Mouse (Mus musculus) embryo, embryonic 11.5 days (tissue): Measurements from ENCODE around the gene Tfcp2.
A peak's percentile ranks its signal among the peaks of the same experiment; 100 is the strongest.
"Not testable (repeated sequence)": the region's sequence is repeated elsewhere in the genome, so short reads cannot be mapped to it uniquely, and the experiment has no call there.

ENCODE experiments used
- DNase-seq: peaks from one replicate; pipeline ENCODE4 v3.0.0-alpha.2; 2012; ENCODE audit warnings: low read depth, low spot score

Tfcp2 gene

GRCm38 (mm10) chr15:100557705-100558433 lies 6.1 kb upstream of the Tfcp2 start:
- DNase-seq, result no peak

GRCm38 (mm10) chr15:100556378-100556777 lies 4.6 kb upstream of the Tfcp2 start:
- DNase-seq, result no peak

GRCm38 (mm10) chr15:100555965-100556364 lies 4.2 kb upstream of the Tfcp2 start:
- no peak for DNase-seq

- no peak for DNase-seq
Measured at GRCm38 (mm10) chr15:100550280-100550679, 1.5 kb downstream of the Tfcp2 start.

- DNase-seq, result not testable (repeated sequence)
Measured at GRCm38 (mm10) chr15:100543651-100544030, 8.2 kb downstream of the Tfcp2 start.

- DNase-seq, result not testable (repeated sequence)
Measured at GRCm38 (mm10) chr15:100542876-100543650, 8.7 kb downstream of the Tfcp2 start.

DNA sequence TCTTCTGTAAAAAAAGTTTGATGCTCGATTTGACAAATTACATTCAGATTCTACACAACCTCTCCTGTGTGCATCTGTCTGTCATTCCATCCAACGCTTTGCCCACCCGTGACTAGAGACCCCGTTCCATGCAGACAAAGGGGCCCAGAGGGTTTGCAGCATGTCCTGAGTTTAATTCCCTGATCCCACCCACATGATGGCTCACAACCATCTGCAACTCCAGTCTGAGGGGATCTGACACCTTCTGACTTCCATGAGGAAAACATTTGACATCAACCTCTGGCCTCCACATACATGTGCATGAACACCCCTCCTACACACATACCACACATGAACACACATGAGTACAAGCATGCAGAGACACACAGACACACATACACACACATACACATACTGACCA lies 10.4 kb downstream of the Tfcp2 start:
- DNase-seq, result no peak

DNA sequence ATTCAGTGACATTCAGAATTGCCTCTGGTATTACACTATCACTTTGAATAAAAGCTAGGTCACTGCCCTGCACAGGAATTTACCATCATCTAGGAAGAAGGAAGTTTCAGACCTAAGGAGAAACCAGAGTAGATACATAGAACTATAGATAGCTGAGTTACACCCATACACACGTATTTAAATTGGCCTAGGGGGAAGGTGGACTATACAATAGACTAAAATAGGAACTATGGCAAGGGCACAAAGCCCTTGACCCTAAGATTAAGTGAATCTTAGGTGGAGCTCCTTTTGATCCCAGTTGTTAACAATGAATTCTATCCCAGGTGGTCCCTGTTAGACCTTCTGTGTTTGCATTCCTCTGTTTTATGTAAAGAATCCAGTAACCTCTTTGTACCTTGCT lies 10.8 kb downstream of the Tfcp2 start:
- not testable (repeated sequence) for DNase-seq

GRCm38 (mm10) chr15:100539411-100539810 lies 12.4 kb downstream of the Tfcp2 start:
- no peak for DNase-seq

- DNase-seq, result peak; percentile 23
Measured at GRCm38 (mm10) chr15:100537913-100538312, 13.9 kb downstream of the Tfcp2 start.

DNA sequence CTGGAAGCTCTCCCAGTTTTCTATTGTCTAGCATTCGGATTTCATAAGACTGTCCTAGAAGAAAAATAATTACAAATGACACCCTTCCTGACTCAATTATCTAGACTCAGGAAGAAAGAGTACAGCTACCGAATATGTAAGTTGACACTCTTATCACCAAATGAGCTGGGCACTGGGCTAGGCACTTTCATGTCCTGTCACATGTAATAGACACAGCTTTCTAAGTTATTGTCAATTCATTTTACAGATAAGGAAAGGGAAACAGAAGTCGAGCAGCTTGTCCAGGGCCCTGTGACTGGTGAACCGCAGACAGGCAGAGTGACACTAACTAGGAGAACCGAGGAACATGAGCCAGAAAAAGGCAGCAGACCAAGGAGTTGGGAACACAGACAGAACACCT lies 23.9 kb downstream of the Tfcp2 start:
- no peak for DNase-seq

DNA sequence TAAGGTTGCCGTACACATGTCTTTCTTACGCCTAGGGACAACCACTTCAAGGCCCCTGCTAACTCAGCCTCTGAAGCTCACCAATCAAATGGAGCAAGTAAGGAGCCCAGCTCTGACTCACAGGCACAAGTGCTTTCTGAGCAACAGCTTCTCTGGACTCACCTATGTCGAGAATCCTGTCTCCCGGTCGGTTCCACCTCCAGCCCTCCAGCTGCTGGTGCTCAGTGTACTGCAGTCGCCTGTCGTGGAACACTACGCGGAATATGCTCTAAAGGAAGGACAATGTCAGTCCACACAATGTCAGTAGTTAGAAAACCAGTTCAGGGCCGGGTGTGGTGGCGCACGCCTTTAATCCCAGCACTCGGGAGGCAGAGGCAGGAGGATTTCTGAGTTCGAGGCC lies 26.4 kb downstream of the Tfcp2 start:
- no peak for DNase-seq

GRCm38 (mm10) chr15:100520306-100520705 lies 31.5 kb downstream of the Tfcp2 start:
- no peak for DNase-seq

GRCm38 (mm10) chr15:100515121-100515520 lies 36.7 kb downstream of the Tfcp2 start:
- no peak for DNase-seq

DNA sequence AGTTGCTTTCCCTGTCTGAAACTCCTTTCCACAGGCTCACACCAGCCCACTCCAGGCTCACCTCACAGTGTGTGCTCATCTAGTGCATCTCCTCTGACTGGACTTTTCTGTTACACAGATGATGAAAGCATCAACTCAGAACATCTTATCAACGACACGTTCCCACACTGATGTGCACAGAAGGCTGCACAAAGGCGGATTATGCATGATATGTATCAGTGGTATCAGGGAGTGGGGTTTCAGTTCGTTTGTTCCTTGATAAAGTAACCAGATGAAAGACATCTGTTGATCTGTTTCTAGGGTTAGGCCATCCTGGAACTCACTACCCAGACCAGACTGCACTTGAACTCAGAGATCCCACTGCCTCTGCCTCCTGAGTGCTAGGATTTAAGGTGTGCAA lies 38.4 kb downstream of the Tfcp2 start:
- DNase-seq, result no peak

DNA sequence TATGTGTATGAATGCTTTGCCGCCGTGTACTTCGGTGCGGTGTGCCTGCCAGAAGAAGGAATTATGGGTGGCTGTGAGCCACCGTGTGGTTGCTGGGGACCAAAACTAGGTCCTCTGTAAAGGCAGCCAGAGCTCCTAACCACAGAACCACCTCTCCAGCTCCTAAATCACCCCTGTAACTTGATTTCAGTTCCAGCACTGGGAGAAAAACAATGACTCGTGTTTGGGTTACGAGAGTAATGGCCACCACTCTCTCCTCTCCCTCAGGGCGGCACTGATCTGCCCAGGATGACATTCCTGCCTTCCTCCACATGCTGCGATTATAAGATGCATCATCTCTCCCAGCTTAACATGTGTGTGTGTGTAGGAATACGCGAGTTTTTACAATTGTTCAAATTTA lies 41.7 kb downstream of the Tfcp2 start:
- DNase-seq, result no peak

DNA sequence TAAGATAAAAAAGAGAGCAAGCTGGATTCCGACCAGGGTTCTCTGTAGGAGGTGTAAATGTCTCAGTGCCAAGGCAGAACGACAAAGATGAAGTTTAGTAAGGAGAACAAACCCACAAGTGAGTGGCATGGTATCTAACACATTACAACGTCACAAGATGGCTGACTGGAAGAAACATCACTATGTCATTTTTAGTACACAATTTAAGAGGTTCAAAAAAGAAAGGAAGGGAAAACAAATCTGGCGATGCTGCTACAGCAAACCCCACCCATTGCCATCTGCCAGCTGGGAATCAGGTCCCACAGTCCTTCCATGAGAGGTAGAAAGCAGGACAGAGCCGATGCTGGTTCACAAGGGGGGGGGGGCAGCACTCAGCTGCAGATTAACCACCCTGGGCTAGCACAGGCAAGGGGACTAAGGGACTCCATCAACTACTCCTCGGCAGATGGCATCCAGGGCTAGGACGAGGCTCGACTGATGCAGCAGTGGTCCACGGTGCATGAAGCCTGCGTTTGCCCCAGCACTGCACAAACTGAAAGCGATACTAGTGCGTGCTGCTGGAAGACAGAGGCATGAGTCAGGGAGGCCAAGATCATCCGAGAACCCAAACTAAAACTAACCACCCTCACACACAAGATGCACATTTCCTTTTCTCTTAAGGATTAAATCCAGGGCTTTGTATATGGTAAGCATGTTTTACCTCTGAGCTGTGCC lies 43.2 kb downstream of the Tfcp2 start:
- DNase-seq, result no peak

GRCm38 (mm10) chr15:100499506-100499905 lies 52.3 kb downstream of the Tfcp2 start:
- DNase-seq, result not testable (repeated sequence)

GRCm38 (mm10) chr15:100495102-100495501 lies 56.7 kb downstream of the Tfcp2 start, which contains the start of gene Csrnp2:
Csrnp2 (minus strand) TSS chr15:100495488.
- peak; percentile 90 for DNase-seq

GRCm38 (mm10) chr15:100494647-100495046 lies 57.2 kb downstream of the Tfcp2 start:
- peak; percentile 51 for DNase-seq

DNA sequence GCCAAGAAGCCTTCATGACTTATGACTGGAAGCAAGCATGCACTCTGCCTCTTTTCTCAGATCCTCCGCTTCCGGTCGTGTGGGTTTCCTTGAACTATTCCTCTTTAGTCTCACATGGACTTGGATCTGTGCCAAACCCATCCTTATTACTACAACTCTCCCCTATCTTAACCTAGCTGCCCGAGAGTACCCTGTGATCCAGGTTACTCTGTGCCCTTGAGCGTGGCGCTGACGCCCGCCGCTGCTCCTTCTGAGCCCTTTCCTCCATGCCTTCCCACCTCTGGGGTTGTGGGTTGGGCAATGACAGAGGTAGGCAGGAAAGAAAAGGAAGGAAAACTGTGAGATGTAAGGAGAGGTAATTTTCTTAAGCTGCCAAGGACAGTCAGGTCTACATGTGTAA lies 59.8 kb downstream of the Tfcp2 start:
- no peak for DNase-seq

GRCm38 (mm10) chr15:100489263-100489662 lies 62.5 kb downstream of the Tfcp2 start:
- DNase-seq, result no peak
